Comparison of ENCODE assay signal across 8 mouse cellular contexts in the genomic region with DNA sequence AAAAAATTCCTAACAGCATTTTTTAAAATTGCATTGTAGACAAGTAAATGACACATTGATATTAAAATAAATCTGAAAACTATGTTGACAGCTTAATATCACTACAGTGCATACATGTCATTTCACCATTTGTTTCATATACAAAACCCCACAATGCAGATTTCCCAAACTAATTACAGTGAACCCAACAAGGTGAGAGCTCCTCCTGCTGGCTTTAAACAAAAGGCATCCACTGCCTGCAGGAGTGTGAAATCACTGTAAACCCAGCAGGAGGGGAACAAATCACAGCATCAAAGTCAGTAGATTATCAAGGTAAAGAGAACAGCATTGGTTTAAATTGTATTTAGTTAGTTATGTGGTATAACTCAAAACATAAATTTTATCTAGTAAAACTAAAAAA.
DNase-seq lines count a peak whose midpoint lies in the region; ATAC-seq and TF ChIP-seq lines count a peak whose summit lies in the region.

No protein-coding gene starts in this region.

- no peaks in the 10 kb centered on the region for H3K36me3 ChIP-seq in heart, adult 2 months (ENCODE audit: control insufficient read depth, insufficient read depth, low read length)
- no peaks in the 10 kb centered on the region for H3K36me3 ChIP-seq in heart, embryonic 11.5 days (ENCODE audit: control insufficient read depth, insufficient read depth, low read length)
- no peaks in the 10 kb centered on the region for H3K36me3 ChIP-seq in hindbrain, embryonic 11.5 days (ENCODE audit: control insufficient read depth, insufficient read depth, low read length)

- H3K27me3 ChIP-seq in heart, adult 2 months (ENCODE audit: control insufficient read depth, insufficient read depth, low read length): no peaks in the 10 kb centered on the region
- no peaks in the 10 kb centered on the region for H3K27me3 ChIP-seq in heart, embryonic 11.5 days (ENCODE audit: control insufficient read depth, insufficient read depth, low read length)
- H3K27me3 ChIP-seq in hindbrain, embryonic 11.5 days (ENCODE audit: control insufficient read depth, insufficient read depth, low read length): no peaks in the 10 kb centered on the region

- no peak for DNase-seq in heart, adult 2 months
- peak; percentile 3 for DNase-seq in ovary, postnatal 14 days (ENCODE audit: low spot score)
- DNase-seq in ovary, adult 18-20 months (ENCODE audit: low spot score): no peak
- peak; percentile 42 for DNase-seq in hindbrain, embryonic 11.5 days (ENCODE audit: low spot score)
- peak; percentile 4 for DNase-seq in right cerebral cortex, postnatal 4 days
- DNase-seq in ovary, postnatal 36 days (ENCODE audit: low spot score): no peak
- no peak for DNase-seq in heart, postnatal 25 days (ENCODE audit: low spot score)

- intact Hi-C loops in heart, adult 2 months (cut with DNase I): loop anchor here (5.0 kb wide), 1 partner anchor 856 kb away; no protein-coding TSS in a partner anchor
- intact Hi-C loops in heart, postnatal 25 days (cut with DNase I): no loop called here

- ATAC-seq in heart, embryonic 11.5 days (replicated peaks; ENCODE audit: insufficient number of reproducible peaks, low FRiP score, low TSS enrichment): no peak
- 0 out of 2 replicates have a peak, but pooled peaks have one; percentile 51 for ATAC-seq in hindbrain, embryonic 11.5 days (ENCODE audit: low FRiP score)

- TF ChIP-seq CTCF in heart, adult 2 months (IDR thresholded peaks at IDR 0.05): peak; percentile 42

- H3K27ac ChIP-seq in heart, adult 2 months: no peak overlapping the region
- no peak overlapping the region for H3K27ac ChIP-seq in heart, embryonic 11.5 days (ENCODE audit: low read depth, low read length)
- no peak overlapping the region for H3K27ac ChIP-seq in hindbrain, embryonic 11.5 days (ENCODE audit: low read depth, low read length)

- no peaks in the 10 kb centered on the region for H3K4me1 ChIP-seq in heart, adult 2 months (ENCODE audit: control insufficient read depth, insufficient read depth, low read length)
- no peaks in the 10 kb centered on the region for H3K4me1 ChIP-seq in heart, embryonic 11.5 days (ENCODE audit: control insufficient read depth, insufficient read depth, low read length)
- H3K4me1 ChIP-seq in hindbrain, embryonic 11.5 days (replicated peaks; ENCODE audit: control insufficient read depth, insufficient read depth, low read length): no peaks in the 10 kb centered on the region

- no peak overlapping the region for H3K9ac ChIP-seq in heart, adult 2 months (ENCODE audit: low read depth, low read length)
- H3K9ac ChIP-seq in heart, embryonic 11.5 days (ENCODE audit: low read depth, low read length): no peak overlapping the region
- no peak overlapping the region for H3K9ac ChIP-seq in hindbrain, embryonic 11.5 days (ENCODE audit: low read depth, low read length)

- TF ChIP-seq EP300 in heart, adult 2 months (IDR thresholded peaks at IDR 0.05; ENCODE audit: insufficient read depth, low read depth, low read length): no peak

- H3K9me3 ChIP-seq in heart, embryonic 11.5 days (replicated peaks; ENCODE audit: control insufficient read depth, low read length): no peaks in the 10 kb centered on the region
- no peaks in the 10 kb centered on the region for H3K9me3 ChIP-seq in hindbrain, embryonic 11.5 days (ENCODE audit: control insufficient read depth, low read length)

- no peak overlapping the region for H3K4me2 ChIP-seq in heart, embryonic 11.5 days
- H3K4me2 ChIP-seq in hindbrain, embryonic 11.5 days (replicated peaks; ENCODE audit: low read depth, low read length): no peak overlapping the region

- H3K4me3 ChIP-seq in heart, adult 2 months: no peak overlapping the region
- no peak overlapping the region for H3K4me3 ChIP-seq in heart, embryonic 11.5 days (ENCODE audit: low read depth, low read length)
- no peak overlapping the region for H3K4me3 ChIP-seq in hindbrain, embryonic 11.5 days (ENCODE audit: low read depth, low read length)

- H3K79me2 ChIP-seq in heart, adult 2 months (replicated peaks; ENCODE audit: control insufficient read depth, insufficient read depth, low read length): no peaks in the 10 kb centered on the region

- no peak for TF ChIP-seq POLR2A in heart, adult 2 months (IDR thresholded peaks at IDR 0.05; ENCODE audit: insufficient read depth, low read depth, low read length)

Comparison
In these comparisons a context has a peak if more than half of its experiments do, and no peak if none do; other contexts are left out.
1. DNase-seq: peak in ovary, postnatal 14 days (single experiment), hindbrain, embryonic 11.5 days (single experiment) and right cerebral cortex, postnatal 4 days (single experiment); none in heart, adult 2 months (0 of 2), ovary, adult 18-20 months (single experiment), ovary, postnatal 36 days (single experiment) and heart, postnatal 25 days (single experiment).